17 mouse cellular contexts compared by ENCODE assay signal in the genomic region with DNA sequence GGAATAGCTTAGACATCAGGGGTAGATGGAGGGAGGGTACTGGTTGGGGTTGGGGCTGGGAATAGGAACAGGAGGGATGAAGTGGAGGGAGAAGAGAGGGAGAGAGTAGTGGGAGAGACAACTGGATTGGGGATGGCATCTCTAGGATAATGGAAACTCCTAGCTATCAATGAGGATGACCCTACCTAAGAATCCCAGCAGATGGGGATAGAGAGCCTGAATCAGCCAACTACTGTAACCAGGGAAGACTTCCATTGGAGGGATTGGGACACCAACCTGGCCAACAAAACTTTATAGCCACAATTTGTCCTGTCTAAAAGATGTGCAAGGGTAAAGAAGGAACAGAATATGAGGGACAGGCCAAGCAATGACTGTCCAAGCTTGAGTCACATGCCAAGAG. TPM values are rescaled to one million over a fixed set of nuclear protein-coding genes. Genes with fewer than 3 reads are reported as not detected.
DNase-seq lines count a peak whose midpoint lies in the region; ATAC-seq and TF ChIP-seq lines count a peak whose summit lies in the region.
"Had no signal": no experiment of that assay in that cellular context is flagged by ENCODE, and none has a peak within 500 bp of the region (broad histone marks: within the 10 kb centered on the region; RNA-seq: fewer than 3 reads in every experiment).

No protein-coding gene starts in this region.

- peak; percentile 54 for TF ChIP-seq CTCF in heart, adult 2 months (IDR thresholded peaks at IDR 0.05)
- TF ChIP-seq CTCF in liver, postnatal 0 days (IDR thresholded peaks at IDR 0.05; ENCODE audit: low read depth), result peak; percentile 19; the same call in 1 of the 2 replicates
- peak; percentile 14; the same call in 1 of the 2 replicates for TF ChIP-seq CTCF in brain, embryonic 14.5 days (IDR thresholded peaks at IDR 0.05; ENCODE audit: borderline replicate concordance, extremely low read depth, insufficient read depth, insufficient read length)

- TF ChIP-seq POLR2A in heart, adult 2 months (IDR thresholded peaks at IDR 0.05; ENCODE audit: insufficient read depth, low read depth, low read length), result no peak
- TF ChIP-seq POLR2A in brain, embryonic 14.5 days (IDR thresholded peaks at IDR 0.05; ENCODE audit: borderline replicate concordance, extremely low read depth, insufficient read depth, insufficient read length, poor library complexity, severe bottlenecking), result no peak

- TF ChIP-seq EP300 in heart, adult 2 months (IDR thresholded peaks at IDR 0.05; ENCODE audit: insufficient read depth, low read depth, low read length), result no peak
- no peak for TF ChIP-seq EP300 in liver, postnatal 0 days (IDR thresholded peaks at IDR 0.05; ENCODE audit: low read depth)

- no peak overlapping the region for H3K27ac ChIP-seq in heart, adult 2 months
- no peak overlapping the region for H3K27ac ChIP-seq in liver, postnatal 0 days (ENCODE audit: low read depth)
- no peak overlapping the region for H3K27ac ChIP-seq in liver, embryonic 11.5 days (ENCODE audit: low read depth, low read length)
- H3K27ac ChIP-seq in ES-E14 (ENCODE audit: insufficient read depth, low read depth, low read length, poor library complexity, severe bottlenecking), result no peak overlapping the region
- H3K27ac ChIP-seq: embryonic facial prominence, embryonic 13.5 days; intestine, embryonic 15.5 days; macrophage; stomach, embryonic 15.5 days had no signal

- H3K9me3 ChIP-seq in liver, postnatal 0 days (ENCODE audit: low read length), result no peaks in the 10 kb centered on the region
- H3K9me3 ChIP-seq in liver, embryonic 11.5 days (ENCODE audit: control insufficient read depth, low read length), result no peaks in the 10 kb centered on the region
- H3K9me3 ChIP-seq in ES-E14 (ENCODE audit: control insufficient read depth, insufficient read depth, low read depth, low read length), result no peaks in the 10 kb centered on the region
- H3K9me3 ChIP-seq: embryonic facial prominence, embryonic 13.5 days; intestine, embryonic 15.5 days; stomach, embryonic 15.5 days had no signal

- no peaks in the 10 kb centered on the region for H3K4me1 ChIP-seq in heart, adult 2 months (ENCODE audit: control insufficient read depth, insufficient read depth, low read length)
- no peaks in the 10 kb centered on the region for H3K4me1 ChIP-seq in liver, postnatal 0 days (ENCODE audit: insufficient read depth)
- no peaks in the 10 kb centered on the region for H3K4me1 ChIP-seq in liver, embryonic 11.5 days (replicated peaks; ENCODE audit: control insufficient read depth, insufficient read depth, low read length)
- no peaks in the 10 kb centered on the region for H3K4me1 ChIP-seq in ES-E14 (ENCODE audit: control insufficient read depth in 2 of 2, insufficient read depth in 2 of 2, low read length in 2 of 2, poor library complexity in 1 of 2)
- H3K4me1 ChIP-seq: embryonic facial prominence, embryonic 13.5 days; intestine, embryonic 15.5 days; stomach, embryonic 15.5 days had no signal

- H3K4me2 ChIP-seq in liver, postnatal 0 days (ENCODE audit: low read depth, low read length), result no peak overlapping the region
- H3K4me2 ChIP-seq in liver, embryonic 11.5 days, result no peak overlapping the region
- H3K4me2 ChIP-seq: embryonic facial prominence, embryonic 13.5 days; intestine, embryonic 15.5 days; stomach, embryonic 15.5 days had no signal

- no peak overlapping the region for H3K9ac ChIP-seq in heart, adult 2 months (ENCODE audit: low read depth, low read length)
- no peak overlapping the region for H3K9ac ChIP-seq in liver, postnatal 0 days (replicated peaks)
- no peak overlapping the region for H3K9ac ChIP-seq in liver, embryonic 11.5 days (ENCODE audit: low read depth, low read length)
- no peak overlapping the region for H3K9ac ChIP-seq in ES-E14 (ENCODE audit: insufficient read depth, low read depth, low read length, poor library complexity, severe bottlenecking)
- H3K9ac ChIP-seq: embryonic facial prominence, embryonic 13.5 days; intestine, embryonic 15.5 days; stomach, embryonic 15.5 days had no signal

- H3K27me3 ChIP-seq in heart, adult 2 months (ENCODE audit: control insufficient read depth, insufficient read depth, low read length), result no peaks in the 10 kb centered on the region
- no peaks in the 10 kb centered on the region for H3K27me3 ChIP-seq in liver, postnatal 0 days (ENCODE audit: insufficient read depth, low read length)
- H3K27me3 ChIP-seq in liver, embryonic 11.5 days (replicated peaks; ENCODE audit: control insufficient read depth, insufficient read depth, low read length), result no peaks in the 10 kb centered on the region
- H3K27me3 ChIP-seq: embryonic facial prominence, embryonic 13.5 days; intestine, embryonic 15.5 days; stomach, embryonic 15.5 days had no signal

- DNase-seq in heart, adult 2 months, result no peak
- no peak for DNase-seq in heart, postnatal 36 days
- DNase-seq in liver, postnatal 0 days, result no peak
- no peak for DNase-seq in liver, embryonic 11.5 days (ENCODE audit: low spot score)
- DNase-seq in ES-E14 (ENCODE audit: low read depth, low spot score), result peak; percentile 4
- DNase-seq in brain, embryonic 14.5 days (ENCODE audit: low read depth), result no peak
- DNase-seq in heart, postnatal 14 days, result no peak
- DNase-seq: adrenal gland, adult 2 months; cerebellum, adult 11-12 months; gastrocnemius, postnatal 36 days; liver; right cerebral cortex, postnatal 4 days had no signal

- H3K36me3 ChIP-seq in heart, adult 2 months (ENCODE audit: control insufficient read depth, insufficient read depth, low read length), result no peaks in the 10 kb centered on the region
- H3K36me3 ChIP-seq in liver, postnatal 0 days (replicated peaks; ENCODE audit: insufficient read depth, low read length), result no peaks in the 10 kb centered on the region
- no peaks in the 10 kb centered on the region for H3K36me3 ChIP-seq in liver, embryonic 11.5 days (ENCODE audit: control insufficient read depth, insufficient read depth, low read length)
- H3K36me3 ChIP-seq in ES-E14 (ENCODE audit: control insufficient read depth, insufficient read depth, low read length, poor library complexity, severe bottlenecking), result no peaks in the 10 kb centered on the region
- H3K36me3 ChIP-seq: embryonic facial prominence, embryonic 13.5 days; intestine, embryonic 15.5 days; stomach, embryonic 15.5 days had no signal

- intact Hi-C loops in heart, adult 2 months (cut with DNase I), result no loop called here
- intact Hi-C loops in heart, postnatal 36 days (cut with DNase I), result no loop called here
- intact Hi-C loops in heart, postnatal 14 days (cut with DNase I), result no loop called here

- no peak for ATAC-seq in liver, postnatal 0 days
- no peak for ATAC-seq in liver, embryonic 11.5 days (replicated peaks; ENCODE audit: low FRiP score)
- ATAC-seq: forebrain, embryonic 14.5 days; intestine, embryonic 15.5 days had no signal

- no peaks in the 10 kb centered on the region for H3K79me2 ChIP-seq in heart, adult 2 months (replicated peaks; ENCODE audit: control insufficient read depth, insufficient read depth, low read length)

- in situ Hi-C loops in ES-E14 (cut with MboI; ENCODE audit: low sequenced_read_pairs in 2 of 2, unreplicated experiment in 2 of 2), result no loop called here

- no peak overlapping the region for H3K4me3 ChIP-seq in heart, adult 2 months
- H3K4me3 ChIP-seq in liver, postnatal 0 days (ENCODE audit: low read depth, low read length), result no peak overlapping the region
- H3K4me3 ChIP-seq in liver, embryonic 11.5 days (ENCODE audit: low read depth, low read length), result no peak overlapping the region
- H3K4me3 ChIP-seq in ES-E14 (ENCODE audit: insufficient read depth in 1 of 2, low read depth in 1 of 2, low read length in 2 of 2, poor library complexity in 1 of 2, severe bottlenecking in 1 of 2), result no peak overlapping the region
- H3K4me3 ChIP-seq: embryonic facial prominence, embryonic 13.5 days; intestine, embryonic 15.5 days; stomach, embryonic 15.5 days had no signal

TF ChIP-seq in ES-E14, 5 proteins besides CTCF, POLR2A, EP300 and RAD21:
- TF ChIP-seq ZNF384 (IDR thresholded peaks at IDR 0.05; ENCODE audit: low read depth, low read length), result no peak
- peak; percentile 49; the same call in 1 of the 2 replicates for TF ChIP-seq ZC3H11A (IDR thresholded peaks at IDR 0.05; ENCODE audit: borderline replicate concordance, low read depth, low read length)
- TF ChIP-seq HCFC1 (IDR thresholded peaks at IDR 0.05; ENCODE audit: borderline replicate concordance, insufficient read depth, low read length), result no peak
- no peak for TF ChIP-seq MAFK (IDR thresholded peaks at IDR 0.05; ENCODE audit: insufficient read depth, low read depth, low read length)
- no peak for TF ChIP-seq CHD2 (IDR thresholded peaks at IDR 0.05; ENCODE audit: low read depth, low read length)

RNA-seq across cellular contexts. Expression of gene Gm4737, which starts 3.7 kb away (rescaled TPM):
- total RNA-seq in heart, adult 2 months (2021), result 10 to 100 TPM in 1 of 2 experiments, 1 to 10 TPM in 1; 9.7 to 12.8 TPM
- 4.5 and 12.2 TPM in 2 replicates for polyA plus RNA-seq in heart, adult 2 months (2012; rRNA removed)
- 10 to 100 TPM; 12.1 to 12.9 TPM for total RNA-seq in heart, postnatal 36 days (2021)
- polyA plus RNA-seq in liver, postnatal 0 days (2015; fragmentation: Nextera tagmentation; extraction: Ambion mirVana), result 10.3 and 13.0 TPM in 2 replicates
- polyA plus RNA-seq in liver, embryonic 11.5 days (2014; fragmentation: Nextera tagmentation; extraction: Ambion mirVana), result 3.3 and 3.5 TPM in 2 replicates
- total RNA-seq in ES-E14 (2012; rRNA removed), result 202 and 234 TPM in 2 replicates
- polyA plus RNA-seq in brain, embryonic 14.5 days (2012; rRNA removed), result 5.8 and 6.2 TPM in 2 replicates
- total RNA-seq in heart, postnatal 14 days (2021), result 10 to 100 TPM; 11.7 to 12.2 TPM

RNA-seq across cellular contexts. Expression of gene Cd96, which starts 31.1 kb away (rescaled TPM):
- total RNA-seq in heart, adult 2 months (2021), result not detected
- 0.18 TPM in 2 replicates for polyA plus RNA-seq in heart, adult 2 months (2012; rRNA removed)
- not detected for total RNA-seq in heart, postnatal 36 days (2021)
- 0.20 and 0.27 TPM in 2 replicates for polyA plus RNA-seq in liver, postnatal 0 days (2015; fragmentation: Nextera tagmentation; extraction: Ambion mirVana)
- polyA plus RNA-seq in liver, embryonic 11.5 days (2014; fragmentation: Nextera tagmentation; extraction: Ambion mirVana), result 0.12 TPM in 1 of 2 replicates, not detected in the other
- total RNA-seq in ES-E14 (2012; rRNA removed), result 0.26 and 0.71 TPM in 2 replicates
- polyA plus RNA-seq in brain, embryonic 14.5 days (2012; rRNA removed), result 0.03 and 0.04 TPM in 2 replicates
- total RNA-seq in heart, postnatal 14 days (2021), result under 1 TPM in 1 of 2 experiments, not detected in 1; 0.24 TPM
- total RNA-seq: adrenal gland, adult 2 months; gastrocnemius, postnatal 36 days had no signal
- polyA plus RNA-seq: embryonic facial prominence, embryonic 13.5 days had no signal

Comparison
In these comparisons a context has a peak if more than half of its experiments do, and no peak if none do; other contexts are left out.
1. RNA of gene Gm4737, which starts 3.7 kb away (total RNA-seq): 202 to 234 TPM in ES-E14; 12.1 to 12.9 TPM in heart, postnatal 36 days, 9.7 to 12.8 TPM in heart, adult 2 months and 11.7 to 12.2 TPM in heart, postnatal 14 days; every median in the first group is over 10 times any median in the second.
2. Peak in every context shown above with its lines, with median percentiles within 50 percentile points of each other: CTCF ChIP-seq.